Mouse (Mus musculus): ENCODE results near the gene Ttyh3. TPM values are rescaled to one million over a fixed set of nuclear protein-coding genes. Genes with fewer than 3 reads are reported as not detected.

Gene Ttyh3
- total RNA-seq, 4 experiments from 2014 or later, result 2.6 to 5.2 (median 3.4) TPM

GRCm38 (mm10) chr5:140579771-140580170, 69.1 kb downstream of the Ttyh3 start:
- DNase-seq (ENCODE audit: low spot score in 2 of 2), result no peak

GRCm38 (mm10) chr5:140579221-140579620, 69.6 kb downstream of the Ttyh3 start:
- DNase-seq (ENCODE audit: low spot score in 2 of 2), result no peak

- peak; percentile 21 to 44 for DNase-seq (ENCODE audit: low spot score in 2 of 2)
Measured at GRCm38 (mm10) chr5:140575381-140575866, 73.4 kb downstream of the Ttyh3 start.

GRCm38 (mm10) chr5:140572611-140573010, 76.2 kb downstream of the Ttyh3 start:
- DNase-seq (ENCODE audit: low spot score in 2 of 2), result peak; percentile 48 to 59

- DNase-seq (ENCODE audit: low spot score in 2 of 2), result peak; percentile 86 to 89
Measured at GRCm38 (mm10) chr5:140571673-140572072, 77.2 kb downstream of the Ttyh3 start.

GRCm38 (mm10) chr5:140571201-140571600, 77.6 kb downstream of the Ttyh3 start:
- DNase-seq (ENCODE audit: low spot score in 2 of 2), result no peak

Other genes starting within 250 kb of the Ttyh3 start
- gene Eif3b, start 229.7 kb downstream of the Ttyh3 start, total RNA-seq (2022), result 10 to 100 TPM; 76.2 to 86.8 (median 78.3) TPM
- not detected for gene Gm4869, start 203.4 kb downstream of the Ttyh3 start, total RNA-seq (2022)
- 1 to 10 TPM; 2.4 to 5.2 (median 3.5) TPM for gene Chst12, start 143.5 kb downstream of the Ttyh3 start, total RNA-seq (2022)
- gene Grifin, start 84.0 kb downstream of the Ttyh3 start, total RNA-seq (2022), result not detected
- gene Lfng, start 41.7 kb downstream of the Ttyh3 start, total RNA-seq (2022), result 1 to 10 TPM; 2.0 to 2.9 (median 2.4) TPM
- 1 to 10 TPM; 1.0 to 2.9 (median 1.4) TPM for gene Iqce, start 53.3 kb upstream of the Ttyh3 start, total RNA-seq (2022)
- 1 to 10 TPM; 4.6 to 5.8 (median 5.2) TPM for gene Brat1, start 56.0 kb upstream of the Ttyh3 start, total RNA-seq (2022)
- under 1 TPM in 3 of 4 experiments, not detected in 1; 0.12 to 0.18 (median 0.17) TPM for gene Amz1, start 75.1 kb upstream of the Ttyh3 start, total RNA-seq (2022)
- 10 to 100 TPM; 21.4 to 30.8 (median 24.5) TPM for gene Gna12, start 181.4 kb upstream of the Ttyh3 start, total RNA-seq (2022)

All from gastrocnemius, adult 8-10 months (tissue).